Mouse (Mus musculus) c-Kit-positive CD71-negative TER-119-negative erythroid progenitor cells, embryonic 14.5 days (primary cell): Measurements from ENCODE around the gene Sh3bp4.

Experiments
- DNase-seq: peaks from one replicate; pipeline ENCODE4 v3.0.0-alpha.2; 2013; ENCODE audit warnings: low read depth

The Sh3bp4 gene

DNA sequence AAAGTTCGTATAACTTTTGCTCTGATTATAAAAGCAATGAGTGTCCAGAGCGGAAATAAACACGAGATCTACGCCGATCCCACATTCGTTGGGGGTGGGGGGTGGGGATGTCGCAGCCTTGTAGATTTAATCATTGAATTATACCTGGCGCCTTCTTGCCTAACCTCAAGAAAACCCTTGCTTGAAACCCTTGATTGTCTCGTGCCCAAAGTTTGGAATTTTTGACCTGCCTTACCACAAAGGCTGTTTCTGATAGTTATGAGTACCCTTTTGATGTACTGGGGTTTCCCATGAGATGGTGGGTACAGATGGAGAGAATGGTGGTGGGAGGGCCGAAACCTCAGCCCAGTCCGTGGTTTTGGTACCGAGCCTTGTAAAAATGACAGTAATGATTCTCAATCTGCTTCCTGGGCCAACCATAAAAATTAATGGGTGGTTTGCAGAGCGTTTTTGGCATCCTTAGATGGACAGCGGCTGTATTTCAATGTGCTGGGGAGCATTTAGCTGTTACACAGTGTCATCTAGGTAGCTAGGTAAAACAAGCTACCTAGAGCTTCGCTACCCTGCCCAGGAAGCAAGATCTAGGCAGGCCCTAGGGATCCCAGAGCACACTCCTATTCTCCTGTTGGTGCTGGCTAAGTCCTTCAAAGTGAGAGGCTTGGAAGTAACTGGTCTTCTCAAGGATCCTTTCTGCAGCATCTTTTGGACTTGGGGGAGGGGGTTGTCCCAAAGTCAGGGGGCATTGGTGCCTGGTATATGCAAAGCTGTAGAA, 1.3 kb downstream of the Sh3bp4 start:
- no peak for DNase-seq

DNA sequence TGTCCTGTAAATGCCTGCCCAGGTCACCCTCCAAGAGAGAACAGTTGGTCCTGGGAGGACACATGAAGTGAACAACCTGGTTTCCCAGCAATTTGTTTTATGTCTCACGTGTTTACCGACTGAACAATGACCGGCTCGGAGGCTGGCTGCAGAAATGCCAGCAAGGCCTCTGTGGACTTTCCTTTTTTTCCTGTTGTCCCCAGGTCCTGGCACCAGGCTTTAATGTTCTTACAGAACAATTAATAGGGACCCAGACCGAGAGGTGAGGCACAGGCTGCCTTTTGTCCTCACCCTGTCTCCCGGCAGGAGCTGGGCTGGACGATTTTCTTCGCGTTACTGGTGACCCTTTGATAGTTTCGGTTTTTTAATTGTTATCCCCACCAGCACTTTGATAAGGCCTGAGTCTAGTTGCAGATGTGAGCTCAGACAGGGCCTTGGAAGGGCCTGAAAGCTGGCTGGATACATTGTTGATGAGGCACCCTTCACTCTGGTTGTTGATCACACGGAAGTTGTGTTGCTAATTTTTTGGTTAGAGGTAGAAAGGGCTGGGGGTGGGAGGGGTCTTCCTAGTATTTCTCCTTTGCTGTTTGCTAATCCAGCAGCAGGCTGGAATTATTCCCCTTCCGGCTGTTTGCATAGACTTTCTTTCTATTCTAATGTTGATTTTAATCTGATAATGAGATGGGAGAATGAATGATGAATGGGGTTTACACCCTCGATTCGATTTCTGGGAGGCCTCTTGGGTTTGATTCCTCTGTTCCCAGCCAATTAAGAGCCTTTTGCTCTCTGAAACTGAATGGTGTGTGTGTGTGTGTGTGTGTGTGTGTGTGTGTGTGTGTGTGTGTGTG, 2.2 kb downstream of the Sh3bp4 start:
- DNase-seq, result no peak

DNA sequence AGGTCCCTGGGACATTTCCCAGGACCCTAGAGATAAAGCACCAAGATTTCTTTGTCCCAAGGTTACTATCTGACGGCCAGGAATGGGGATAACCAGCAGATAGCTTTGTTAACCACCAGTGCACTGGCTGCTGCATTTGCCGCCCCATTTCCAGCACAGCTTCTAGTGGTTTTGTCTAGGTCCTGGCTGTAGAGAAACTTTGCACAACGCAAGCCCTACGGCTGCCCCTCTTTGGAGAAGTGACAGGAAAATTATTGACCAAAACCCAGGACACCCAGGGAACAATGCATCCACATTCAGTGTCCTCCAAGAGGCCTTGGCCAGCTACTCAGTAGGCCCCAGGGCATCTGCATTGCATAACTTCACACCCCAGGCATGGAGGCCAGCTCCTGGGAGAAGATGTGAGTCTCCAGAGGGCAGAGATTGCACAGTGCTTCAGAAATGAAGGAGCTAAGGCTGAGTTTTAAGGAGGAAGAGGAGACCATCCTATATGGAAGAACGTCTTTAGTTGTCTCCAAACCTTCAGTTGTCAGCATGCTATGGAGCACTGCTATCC, 3.2 kb downstream of the Sh3bp4 start:
- no peak for DNase-seq

DNA sequence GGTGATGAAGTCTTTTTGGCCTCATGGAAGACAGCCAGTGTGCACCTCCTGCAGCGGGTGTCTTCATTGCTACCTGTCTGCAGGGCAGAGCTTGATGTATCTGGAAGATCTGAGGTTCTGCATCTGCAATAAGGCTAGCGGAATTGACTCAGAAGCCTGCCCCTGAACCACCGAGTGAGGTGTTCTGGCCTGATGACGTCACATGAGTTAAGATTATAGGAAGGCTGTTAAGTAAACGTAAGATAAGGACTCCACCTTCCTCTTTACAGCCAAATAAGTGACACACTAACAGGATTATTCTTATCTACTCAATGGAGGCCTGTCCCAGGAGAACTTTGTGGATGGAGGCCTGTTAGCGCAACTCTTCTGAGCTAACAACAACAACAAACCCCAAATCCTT, 4.5 kb downstream of the Sh3bp4 start:
- DNase-seq, result no peak

DNA sequence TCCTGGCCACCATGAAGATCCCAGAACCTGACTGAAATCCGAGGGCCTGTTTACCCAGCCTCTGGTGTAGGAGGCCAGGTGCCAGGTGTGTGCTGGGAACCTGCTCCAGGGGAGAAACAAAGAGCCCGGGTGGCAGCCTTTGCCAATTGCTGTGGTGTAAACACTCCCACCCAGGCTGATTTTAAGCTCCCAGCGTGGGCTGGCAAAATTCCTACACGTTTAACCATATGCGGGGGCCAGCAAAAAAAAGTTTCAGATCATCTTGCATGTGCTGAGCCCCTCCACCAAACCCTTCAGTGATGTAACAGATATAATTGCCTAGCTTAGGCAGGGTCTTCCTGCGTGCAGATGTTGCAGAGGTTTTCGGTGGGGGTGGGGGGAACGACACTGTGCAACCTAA, 4.9 kb downstream of the Sh3bp4 start:
- no peak for DNase-seq

DNA sequence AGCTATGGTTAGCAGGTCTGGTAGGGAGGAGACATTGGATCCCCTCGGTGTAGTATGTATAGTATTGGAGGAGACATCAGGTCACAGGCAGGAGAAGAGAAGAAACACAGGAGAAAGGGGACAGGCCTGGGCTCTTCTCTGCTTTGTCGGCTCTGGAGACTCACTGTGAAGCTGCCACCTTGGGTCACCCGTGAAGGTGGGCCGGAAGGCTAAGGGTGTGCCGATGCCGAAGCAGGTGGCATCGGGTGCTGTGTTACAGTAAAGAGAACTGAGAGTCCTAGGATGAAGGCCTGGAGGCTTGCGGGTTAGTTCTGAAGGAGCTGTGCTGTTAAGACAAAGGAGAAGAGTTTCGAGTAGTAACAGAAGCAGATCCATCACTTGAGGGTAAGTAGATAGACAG, 6.6 kb downstream of the Sh3bp4 start:
- DNase-seq, result no peak

DNA sequence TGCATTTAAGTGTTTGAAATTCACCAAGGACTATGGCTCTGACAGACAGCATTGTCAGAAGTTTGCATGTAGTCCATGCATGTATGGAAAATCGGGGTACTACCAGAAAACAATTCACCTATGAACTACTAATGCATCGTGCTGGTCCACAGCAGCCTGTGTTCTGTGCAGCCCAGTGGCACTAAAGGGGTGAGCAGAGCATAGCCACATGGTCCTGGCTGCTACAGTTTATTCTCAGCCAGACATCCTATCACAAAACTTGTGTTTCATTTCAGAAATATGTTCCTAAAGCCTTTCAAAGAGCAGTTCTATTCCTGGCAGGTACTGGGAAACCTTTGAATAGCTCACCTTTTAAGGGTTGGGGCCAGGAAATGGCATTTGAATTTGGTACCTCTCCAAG, 8.0 kb downstream of the Sh3bp4 start:
- no peak for DNase-seq

DNA sequence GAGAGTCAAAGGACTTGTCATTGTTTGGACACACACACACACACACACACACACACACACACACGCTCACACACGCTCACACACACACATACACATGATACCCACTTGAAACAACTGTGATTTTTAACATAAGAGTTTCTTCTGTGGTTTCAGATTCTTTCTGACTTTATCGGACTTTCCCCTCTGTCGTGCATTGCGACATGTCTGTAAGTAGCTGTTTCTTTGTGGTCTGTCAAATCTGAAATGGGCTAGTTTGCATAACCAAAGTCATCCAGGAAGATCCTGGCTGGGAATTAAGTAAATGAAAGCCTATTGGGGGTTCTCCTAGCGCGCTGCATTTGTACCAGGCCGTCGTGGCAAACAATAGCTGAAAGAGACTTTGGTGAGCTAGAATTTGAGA, 8.5 kb downstream of the Sh3bp4 start:
- DNase-seq, result no peak

DNA sequence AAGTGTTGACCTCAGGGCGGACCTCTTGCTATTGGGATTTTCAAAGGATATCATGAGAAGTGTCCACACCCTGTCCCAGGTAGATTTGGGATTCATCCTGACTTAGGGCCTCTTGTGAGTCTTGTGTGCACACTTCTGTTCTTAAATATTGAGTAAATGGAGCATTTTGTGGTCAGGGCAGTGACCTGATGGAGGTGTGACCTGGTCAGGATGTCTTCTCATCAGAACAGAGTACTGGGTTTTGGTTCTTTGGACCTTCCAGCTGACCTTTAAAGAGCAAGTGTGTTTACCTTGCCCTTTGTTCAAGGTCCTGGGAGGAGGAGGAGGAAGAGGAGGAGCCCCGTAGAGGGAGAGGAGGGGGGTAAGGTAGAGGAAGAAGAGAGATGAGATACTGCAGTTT, 9.0 kb downstream of the Sh3bp4 start:
- no peak for DNase-seq

DNA sequence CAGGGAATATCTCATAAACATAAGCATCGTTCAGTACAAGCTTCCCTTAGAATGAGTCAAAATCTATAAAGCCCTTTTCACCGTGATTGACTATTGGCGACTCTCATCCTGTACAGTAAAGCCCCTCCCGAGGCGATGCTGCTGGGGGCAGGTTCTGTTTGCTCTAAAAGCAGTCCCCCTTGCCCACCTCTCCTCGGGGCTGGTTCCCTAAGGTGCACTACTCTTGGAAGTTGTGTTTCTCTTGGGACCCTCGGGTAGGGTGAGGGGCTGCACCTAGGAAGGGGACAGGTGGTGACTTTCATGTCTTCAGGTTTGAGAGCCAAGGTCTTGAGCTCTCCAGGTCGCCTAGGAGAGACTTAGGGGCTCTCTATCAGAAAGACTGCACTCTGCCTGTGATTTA, 10.2 kb downstream of the Sh3bp4 start:
- no peak for DNase-seq

DNA sequence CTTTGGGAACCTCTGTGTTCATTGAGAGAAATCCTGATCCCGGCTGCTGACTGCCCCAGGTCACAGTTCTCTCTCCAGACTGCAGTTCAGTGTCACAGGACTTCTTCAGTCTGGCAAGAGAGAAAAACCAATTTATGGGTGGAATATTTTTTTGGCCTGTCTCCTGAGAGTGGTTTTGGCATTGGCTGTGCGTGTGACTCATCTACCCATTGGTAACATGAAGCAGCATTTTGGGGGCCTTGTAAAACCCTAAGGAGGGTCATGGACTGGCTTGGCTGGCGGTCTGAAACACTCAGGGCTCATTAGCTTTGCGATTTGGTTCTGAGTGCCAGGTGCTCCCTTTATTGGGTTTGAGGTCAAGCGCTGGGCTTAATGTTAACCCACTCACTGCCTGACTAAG, 10.6 kb downstream of the Sh3bp4 start:
- DNase-seq, result no peak

DNA sequence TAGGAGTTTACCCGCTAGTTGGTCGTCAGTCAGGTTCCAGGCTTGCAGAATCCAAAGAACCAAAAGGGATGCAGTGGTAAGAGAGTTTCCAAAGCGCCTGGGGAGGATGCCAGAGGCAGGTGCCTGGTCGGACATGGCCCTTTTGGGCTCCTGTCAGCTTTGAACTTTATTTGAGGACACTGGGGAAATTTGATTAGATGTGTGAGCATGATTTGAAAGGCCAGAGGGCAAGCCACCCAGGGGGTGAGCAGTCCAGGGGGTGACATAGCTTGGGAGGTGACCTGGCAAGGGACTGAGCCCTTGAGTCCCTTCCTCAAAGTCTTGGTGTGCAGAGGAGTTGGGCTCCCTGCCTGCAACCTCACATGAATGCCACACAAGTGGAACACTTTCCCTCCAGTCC, 11.2 kb downstream of the Sh3bp4 start:
- DNase-seq, result no peak

DNA sequence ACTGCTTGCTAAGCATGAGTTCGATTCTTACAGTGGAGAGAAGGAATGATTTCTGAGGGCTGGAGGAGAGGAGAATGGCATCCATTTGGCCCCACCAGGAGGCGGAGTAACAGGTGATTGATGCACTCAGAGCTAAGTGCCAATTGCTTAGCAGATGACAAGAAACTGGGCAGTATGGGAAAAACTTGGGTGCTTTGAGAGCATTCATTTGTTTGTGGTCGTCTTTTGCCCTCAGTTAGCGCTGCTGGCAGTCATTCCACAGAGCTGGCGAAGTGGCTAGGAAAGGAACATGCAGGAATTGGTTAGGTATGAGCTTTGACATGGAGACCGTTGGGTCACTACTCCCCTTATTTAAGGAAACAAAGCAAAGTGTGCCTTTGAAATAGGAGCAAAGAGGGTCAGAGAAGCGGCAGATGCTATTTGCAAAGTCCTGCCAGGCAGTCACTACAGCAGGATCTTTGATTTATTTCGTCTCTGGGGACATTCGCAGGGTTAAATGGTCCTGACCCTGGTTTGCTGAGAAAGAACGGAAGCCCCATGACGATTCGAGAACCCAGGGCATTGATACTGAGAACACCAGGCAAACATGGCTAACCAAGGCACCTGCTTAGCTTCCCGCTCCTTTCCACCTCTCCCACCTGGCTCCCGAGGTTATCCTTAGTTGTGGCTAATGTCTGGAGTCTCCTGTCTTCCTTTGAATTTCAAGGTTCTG, 12.1 kb downstream of the Sh3bp4 start:
- DNase-seq, result no peak

DNA sequence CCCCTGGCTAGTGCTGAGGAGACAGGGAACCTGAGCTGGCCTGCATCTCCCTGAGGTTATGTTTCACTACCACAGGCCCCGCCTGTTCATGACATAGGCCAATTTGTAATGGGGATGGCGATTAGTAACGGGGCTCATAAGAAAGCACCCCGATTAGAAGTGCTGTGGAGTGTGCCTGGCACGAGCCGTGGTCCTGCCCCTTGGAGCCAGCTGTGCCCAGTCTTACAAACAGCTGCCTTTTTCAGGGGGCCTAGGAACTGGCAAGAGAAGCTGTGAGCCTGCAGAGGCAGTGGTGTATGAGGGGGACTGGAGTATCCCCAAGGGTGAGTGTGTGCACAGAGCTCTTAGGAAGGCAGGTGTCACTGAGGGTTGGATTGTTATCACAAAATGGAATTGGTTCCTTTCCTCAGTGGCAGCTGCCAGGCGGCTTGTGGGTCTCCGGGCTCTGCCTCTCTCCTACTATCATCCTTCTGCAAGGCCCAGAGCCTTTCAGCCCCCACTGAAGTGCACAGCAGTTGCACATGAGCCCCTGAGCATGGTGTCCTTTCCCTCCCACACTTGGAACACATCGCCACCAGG, 16.4 kb downstream of the Sh3bp4 start:
- DNase-seq, result no peak

DNA sequence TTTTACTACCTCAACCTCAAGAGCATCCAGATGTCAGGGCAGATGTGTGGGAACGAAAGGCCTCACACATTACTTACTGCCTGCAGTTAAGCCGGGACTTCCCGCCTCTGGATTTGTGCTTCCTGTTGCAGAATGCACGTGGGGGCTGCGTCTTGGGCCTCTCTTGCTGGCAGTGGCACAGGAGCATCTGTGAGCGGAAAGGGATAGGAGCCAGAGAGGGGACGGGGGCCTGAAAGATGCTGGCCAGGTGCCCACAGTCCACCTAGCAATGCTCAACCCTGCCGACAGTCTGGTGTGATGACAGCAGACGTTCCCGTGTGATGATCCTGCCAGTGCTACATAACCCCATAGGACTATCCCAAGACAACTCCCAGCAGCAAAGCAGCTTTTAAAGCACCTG, 17.9 kb downstream of the Sh3bp4 start:
- DNase-seq, result no peak

DNA sequence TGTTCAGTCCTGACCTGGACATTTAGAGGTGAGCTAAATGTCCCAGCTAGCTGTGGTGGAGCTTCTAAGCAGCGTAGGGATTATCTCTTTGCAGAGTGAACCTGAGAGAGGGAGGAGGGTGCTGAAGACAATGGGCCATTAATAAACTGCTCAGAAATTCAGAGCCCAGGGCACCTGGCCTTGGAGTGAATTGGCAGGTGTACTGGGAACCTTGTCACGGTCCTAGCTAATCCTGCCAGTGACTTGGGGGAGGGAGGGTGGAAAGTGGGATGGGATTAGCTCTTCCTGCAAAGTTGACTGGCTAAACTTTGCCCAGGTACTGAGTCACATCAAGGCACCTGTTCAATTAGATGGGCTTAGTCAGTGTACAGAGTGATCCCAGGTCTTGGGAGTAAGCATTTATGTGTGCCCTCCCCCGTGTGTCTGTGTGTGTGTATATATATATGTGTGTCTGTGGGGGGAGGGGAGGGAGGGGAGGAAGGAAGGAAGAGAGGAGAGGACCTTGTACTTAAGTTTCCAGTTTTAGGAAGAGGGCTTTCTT, 18.6 kb downstream of the Sh3bp4 start:
- DNase-seq, result no peak

DNA sequence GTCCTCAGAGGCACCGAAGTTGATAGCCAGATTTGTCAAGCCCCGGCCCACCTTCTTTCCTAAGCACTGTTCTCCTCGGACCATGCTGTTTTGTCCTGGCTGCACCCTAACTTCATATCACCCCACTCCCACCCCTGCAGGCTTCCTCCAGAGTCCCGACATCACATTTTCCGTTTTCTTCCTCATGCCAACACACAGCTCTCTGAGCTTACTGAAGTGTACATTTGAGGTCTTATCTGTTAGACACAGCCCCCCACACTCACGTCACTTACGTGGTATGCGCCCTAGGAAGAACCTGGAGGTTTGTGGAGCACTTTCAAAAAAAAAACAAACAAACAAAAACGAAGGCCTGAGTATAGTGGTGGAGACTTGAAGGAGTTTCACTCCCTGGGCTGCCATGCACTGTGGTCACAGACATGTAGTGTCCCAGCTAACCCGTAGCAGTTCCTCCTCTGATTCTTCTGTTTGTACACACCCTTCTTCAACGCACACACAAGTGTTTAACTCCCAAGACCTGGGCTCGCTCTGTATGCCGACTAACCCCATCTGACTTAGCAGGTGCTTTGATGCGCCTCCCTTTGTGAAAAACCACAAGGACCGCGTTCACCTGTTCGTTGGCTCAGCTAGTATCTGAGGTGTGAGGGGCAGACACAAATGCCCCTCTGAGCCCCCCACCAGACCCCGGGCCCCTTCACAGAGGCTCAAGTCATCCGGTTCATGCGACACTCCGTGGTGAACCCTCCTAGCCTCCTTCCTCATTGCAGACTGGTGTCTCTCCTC, 19.8 kb downstream of the Sh3bp4 start:
- no peak for DNase-seq

DNA sequence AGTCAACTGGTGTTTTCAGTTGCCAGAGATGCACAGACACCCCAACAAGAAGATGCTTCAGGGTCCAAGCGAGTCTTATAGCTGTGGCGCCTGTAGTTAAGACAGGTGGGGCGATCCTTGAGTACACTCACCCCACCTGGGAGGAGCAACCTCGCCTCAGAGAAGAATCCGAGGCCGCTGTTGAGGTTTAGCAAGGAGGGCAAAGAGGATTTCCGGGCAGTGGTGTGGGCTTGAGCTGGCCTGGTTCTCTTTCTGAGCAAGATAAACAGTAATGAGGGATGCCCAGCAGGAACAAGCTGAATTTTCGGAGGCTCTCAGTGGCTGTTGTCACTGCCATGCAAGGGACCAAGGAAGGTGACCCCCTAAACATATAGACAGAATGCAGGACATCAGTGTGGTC, 20.5 kb downstream of the Sh3bp4 start:
- no peak for DNase-seq

DNA sequence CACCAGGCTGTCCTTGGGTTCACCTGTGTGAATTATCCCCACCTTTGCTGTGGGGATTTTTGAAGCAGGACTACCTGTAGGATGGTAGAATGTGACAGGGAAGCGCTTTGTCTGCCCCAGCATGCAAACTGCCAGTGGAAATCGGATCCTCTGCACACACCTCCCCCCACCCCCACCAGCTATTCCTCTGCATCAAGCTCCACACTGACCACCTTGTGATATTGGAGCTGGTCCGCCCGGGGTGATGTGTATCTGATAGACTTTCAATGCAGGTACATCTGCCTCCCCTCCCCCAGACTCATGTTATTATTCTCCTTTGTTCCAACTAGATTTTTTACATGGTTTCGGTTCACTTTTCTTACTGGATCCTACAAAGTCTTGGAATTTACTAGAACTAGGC, 21.8 kb downstream of the Sh3bp4 start:
- DNase-seq, result no peak

DNA sequence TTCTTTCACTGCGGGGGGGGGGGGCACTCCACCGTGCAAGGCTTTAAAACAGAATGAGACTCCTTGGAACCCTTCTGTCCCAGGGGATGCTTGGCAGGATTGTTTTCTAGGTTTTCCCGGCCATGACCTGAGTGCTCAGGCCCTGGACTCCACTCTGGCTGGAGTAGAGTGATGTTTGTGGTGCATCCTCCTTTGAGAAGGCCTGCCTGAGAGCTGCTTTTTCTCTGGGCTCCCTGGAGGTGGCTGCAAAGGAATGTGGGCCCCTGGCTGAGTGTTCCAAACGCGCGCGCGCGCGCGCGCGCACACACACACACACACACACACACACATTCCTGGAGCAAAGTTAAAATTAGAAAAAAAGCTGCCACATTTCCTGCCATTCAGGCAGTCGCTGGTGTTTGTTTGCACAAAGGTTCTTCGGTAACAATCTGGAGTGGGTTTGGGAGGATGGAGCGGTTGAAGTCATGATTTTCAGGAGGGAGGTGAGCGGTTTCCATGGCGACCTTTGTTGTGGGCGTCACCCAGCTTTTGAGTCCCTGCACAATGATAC, 22.3 kb downstream of the Sh3bp4 start:
- DNase-seq, result no peak

DNA sequence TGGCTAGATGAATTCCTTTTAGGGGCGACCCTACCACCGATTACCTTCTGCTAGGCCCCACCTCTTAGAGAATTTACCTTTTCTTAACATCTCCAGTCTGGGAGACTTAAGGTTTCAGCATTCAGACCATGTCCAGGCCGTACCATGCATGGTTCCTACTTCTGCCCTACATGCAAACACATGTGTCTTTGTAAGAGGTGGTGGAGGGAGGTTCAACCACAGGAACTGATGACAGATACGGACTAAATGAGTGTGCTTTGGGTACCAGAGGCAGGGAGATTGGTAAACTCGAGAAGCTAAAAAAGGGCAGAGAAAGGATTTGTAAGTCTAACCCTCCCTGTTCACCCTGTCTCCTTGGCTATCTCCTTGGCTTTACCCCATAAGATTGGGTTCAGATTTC, 23.5 kb downstream of the Sh3bp4 start:
- no peak for DNase-seq
